Mouse (Mus musculus) testis, adult 2 months (tissue): ENCODE results near the gene 4930550C14Rik.

Experiments
- CTCF ChIP-seq: fragments of 200-500 bp; IDR thresholded peaks from 2 replicates; pipeline ENCODE4 v1.5.1; 2012; ENCODE audit warnings: low read depth, mild to moderate bottlenecking, inconsistent platforms, low read length, moderate library complexity; ENCODE audit not compliant: control insufficient read depth, insufficient read depth, insufficient replicate concordance
- POLR2A ChIP-seq: fragments of 200-500 bp; IDR thresholded peaks from 2 replicates; pipeline ENCODE4 v1.6.1; 2012; ENCODE audit warnings: low read depth, mild to moderate bottlenecking, inconsistent platforms, low read length, moderate library complexity; ENCODE audit not compliant: control insufficient read depth

DNA sequence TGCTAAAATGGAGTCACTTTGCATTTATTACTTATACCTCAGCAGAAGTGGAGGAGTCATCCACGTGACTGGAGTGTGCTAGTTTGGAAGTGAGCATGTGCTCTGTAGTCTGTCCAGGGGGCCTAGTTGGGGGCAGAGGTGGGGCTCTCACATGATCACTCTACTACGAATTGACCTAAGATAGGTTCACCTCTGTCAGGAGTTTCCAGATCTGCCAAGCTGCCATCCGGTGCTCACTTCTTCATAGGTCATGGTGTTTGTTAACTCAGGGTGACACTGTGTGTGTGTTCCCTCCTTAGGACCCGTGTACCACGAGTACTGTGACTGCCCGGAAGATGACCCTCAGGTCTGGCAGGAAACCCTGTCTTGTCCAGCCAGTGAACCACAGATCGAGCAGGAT, 12.0 kb upstream of the 4930550C14Rik start:
- TF ChIP-seq CTCF (no peak), POLR2A (no peak)
